Mouse (Mus musculus): Measurements from ENCODE around the gene Lrrc8e.

DNA sequence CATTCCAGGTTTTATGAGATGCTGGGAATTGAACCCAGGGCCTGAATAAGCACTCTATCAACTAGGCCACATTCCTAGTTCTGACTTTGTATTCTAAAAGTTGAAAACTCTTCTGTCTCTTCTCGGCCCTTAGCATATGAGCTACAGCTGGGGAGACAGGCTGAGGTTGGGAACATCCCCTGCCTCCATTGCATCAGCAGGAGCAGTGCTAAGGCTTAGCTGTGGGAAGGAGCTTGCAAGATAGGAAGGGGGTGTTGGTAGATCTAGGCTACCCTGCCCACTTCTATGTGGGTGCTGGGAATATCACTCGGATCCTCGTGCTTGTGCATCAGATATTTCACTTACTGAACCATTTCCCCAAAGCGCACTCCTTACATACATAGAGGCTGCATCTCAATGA lies 1.3 kb downstream of the Lrrc8e start:
- TF ChIP-seq CTCF (conservative IDR thresholded peaks at IDR 0.05; ENCODE audit: insufficient read depth, insufficient read length, low read depth, low read length) (no peak), POLR2A (IDR thresholded peaks at IDR 0.05; ENCODE audit: low read depth, low read length) (no peak)

All from kidney, adult 2 months (tissue).